Mouse (Mus musculus) MEL (cell line): ENCODE data around the gene Psmd3. TPM values are rescaled to one million over a fixed set of nuclear protein-coding genes. Genes with fewer than 3 reads are reported as not detected.

ENCODE experiments used
- DNase-seq: peaks from one replicate; pipeline ENCODE4 v3.0.0; 2011; ENCODE audit warnings: low read depth, low spot score
- H3K27ac ChIP-seq: 2 replicates; pipeline ENCODE4 v1.5.1; 2012; ENCODE audit warnings: low read depth, mild to moderate bottlenecking, control low read depth, low read length, moderate library complexity; ENCODE audit not compliant: control insufficient read depth
- H3K27me3 ChIP-seq, 2 experiments: fragments of 150-350 bp in 1 of 2; sonication (generic) in 1 of 2; 2 replicates each; pipeline ENCODE4 v1.6.1; 2012; ENCODE audit warnings: low read length in 2 of 2, mild to moderate bottlenecking in 2 of 2, improper control_type of control experiment in 1 of 2, moderate library complexity in 1 of 2; ENCODE audit not compliant: insufficient read depth in 2 of 2, control insufficient read depth in 1 of 2
- H3K36me3 ChIP-seq, 2 experiments: 2 replicates each; pipeline ENCODE4 v1.6.1; 2012 to 2014; ENCODE audit warnings: low read length in 2 of 2, improper control_type of control experiment in 1 of 2, inconsistent platforms in 1 of 2, mild to moderate bottlenecking in 1 of 2; ENCODE audit not compliant: insufficient read depth in 2 of 2, control insufficient read depth in 1 of 2
- H3K4me1 ChIP-seq, 2 experiments: fragments of 150-350 bp in 1 of 2; sonication (generic) in 1 of 2; 2 replicates each; pipeline ENCODE4 v1.6.1; 2012; ENCODE audit warnings: low read length in 2 of 2, improper control_type of control experiment in 1 of 2, mild to moderate bottlenecking in 1 of 2; ENCODE audit not compliant: insufficient read depth in 2 of 2, control insufficient read depth in 1 of 2
- H3K4me3 ChIP-seq, 2 experiments: fragments of 150-350 bp in 1 of 2; sonication (generic) in 1 of 2; 2 replicates each; pipeline ENCODE4 v1.5.1; 2012; ENCODE audit warnings: low read depth in 2 of 2, low read length in 2 of 2, mild to moderate bottlenecking in 2 of 2, moderate library complexity in 2 of 2, control low read depth in 1 of 2, improper control_type of control experiment in 1 of 2; ENCODE audit not compliant: control insufficient read depth in 1 of 2, insufficient read depth in 1 of 2
- H3K79me2 ChIP-seq: 2 replicates; pipeline ENCODE4 v1.6.1; 2012; ENCODE audit warnings: mild to moderate bottlenecking, low read length, moderate library complexity; ENCODE audit not compliant: control insufficient read depth, poor library complexity, insufficient read depth
- H3K9ac ChIP-seq: 2 replicates; pipeline ENCODE4 v1.6.1; 2012; ENCODE audit warnings: low read depth, mild to moderate bottlenecking, control low read depth, low read length, moderate library complexity; ENCODE audit not compliant: control insufficient read depth, poor library complexity, severe bottlenecking
- H3K9me3 ChIP-seq: fragments of 150-350 bp; sonication (generic); replicated peaks from 2 replicates; pipeline ENCODE4 v1.6.1; 2012; ENCODE audit warnings: mild to moderate bottlenecking, low read length, improper control_type of control experiment, moderate library complexity; ENCODE audit not compliant: insufficient read depth
- BHLHE40 ChIP-seq: IDR thresholded peaks from 2 replicates; pipeline ENCODE4 v1.6.1; 2012; ENCODE audit warnings: low read depth, mild to moderate bottlenecking, inconsistent platforms, low read length, improper control_type of control experiment, borderline replicate concordance
- CHD1 ChIP-seq: IDR thresholded peaks from 2 replicates; pipeline ENCODE4 v1.6.1; 2012; ENCODE audit warnings: low read depth, mild to moderate bottlenecking, inconsistent platforms, low read length, improper control_type of control experiment
- CTCF ChIP-seq, 3 experiments: IDR thresholded peaks in 2 of 3; conservative IDR thresholded peaks in 1 of 3; 2 replicates each; pipeline ENCODE4 v1.5.1; 2011 to 2012; ENCODE audit warnings: low read length in 3 of 3, low read depth in 2 of 3, mild to moderate bottlenecking in 2 of 3, improper control_type of control experiment in 1 of 3, inconsistent platforms in 1 of 3, mixed read lengths in 1 of 3, moderate library complexity in 1 of 3; ENCODE audit not compliant: control insufficient read depth in 1 of 3, insufficient read depth in 1 of 3, poor library complexity in 1 of 3, severe bottlenecking in 1 of 3
- ELF1 ChIP-seq: IDR thresholded peaks from 2 replicates; pipeline ENCODE4 v1.6.1; 2014; ENCODE audit warnings: low read depth, mild to moderate bottlenecking, inconsistent platforms, low read length, improper control_type of control experiment, moderate library complexity
- EP300 ChIP-seq, 2 experiments: IDR thresholded peaks; 2 replicates each; pipeline ENCODE4 v1.6.1; 2011; ENCODE audit warnings: improper control_type of control experiment in 2 of 2, low read length in 2 of 2, low read depth in 1 of 2, mild to moderate bottlenecking in 1 of 2
- ETS1 ChIP-seq: IDR thresholded peaks from 2 replicates; pipeline ENCODE4 v1.6.1; 2012; ENCODE audit warnings: low read depth, mild to moderate bottlenecking, inconsistent platforms, low read length, improper control_type of control experiment, moderate library complexity
- GABPA ChIP-seq: IDR thresholded peaks from 2 replicates; pipeline ENCODE4 v1.6.1; 2012; ENCODE audit warnings: low read depth, mild to moderate bottlenecking, inconsistent platforms, low read length, improper control_type of control experiment, moderate library complexity
- GATA1 ChIP-seq: IDR thresholded peaks from 2 replicates; pipeline ENCODE4 v1.6.1; 2011; ENCODE audit warnings: low read depth, low read length, improper control_type of control experiment
- HCFC1 ChIP-seq: IDR thresholded peaks from 2 replicates; pipeline ENCODE4 v1.6.1; 2012; ENCODE audit warnings: low read depth, mild to moderate bottlenecking, inconsistent platforms, low read length, improper control_type of control experiment, moderate library complexity
- MAFK ChIP-seq: IDR thresholded peaks from 2 replicates; pipeline ENCODE4 v1.6.1; 2011; ENCODE audit warnings: low read depth, mild to moderate bottlenecking, low read length, improper control_type of control experiment, borderline replicate concordance
- MAX ChIP-seq: IDR thresholded peaks from 2 replicates; pipeline ENCODE4 v1.6.1; 2011; ENCODE audit warnings: low read length, improper control_type of control experiment
- MXI1 ChIP-seq: IDR thresholded peaks from 2 replicates; pipeline ENCODE4 v1.6.1; 2011; ENCODE audit warnings: mild to moderate bottlenecking, low read depth, low read length, improper control_type of control experiment
- MYB ChIP-seq: IDR thresholded peaks from 2 replicates; pipeline ENCODE4 v1.6.1; 2011; ENCODE audit warnings: mild to moderate bottlenecking, low read depth, low read length, improper control_type of control experiment
- MYC ChIP-seq: IDR thresholded peaks from 2 replicates; pipeline ENCODE4 v1.6.1; 2011; ENCODE audit warnings: low read depth, mild to moderate bottlenecking, low read length, improper control_type of control experiment, moderate library complexity
- NELFE ChIP-seq: IDR thresholded peaks from 2 replicates; pipeline ENCODE4 v1.6.1; 2011; ENCODE audit warnings: low read depth, low read length, improper control_type of control experiment
- NRF1 ChIP-seq: IDR thresholded peaks from 2 replicates; pipeline ENCODE4 v1.6.1; 2014; ENCODE audit warnings: low read depth, mild to moderate bottlenecking, inconsistent platforms, low read length, improper control_type of control experiment, moderate library complexity; ENCODE audit not compliant: poor library complexity, insufficient read depth, severe bottlenecking
- POLR2A ChIP-seq, 2 experiments: IDR thresholded peaks; 2 replicates each; pipeline ENCODE4 v1.6.1; 2011 to 2012; ENCODE audit warnings: low read length in 2 of 2, mild to moderate bottlenecking in 2 of 2, control low read depth in 1 of 2, improper control_type of control experiment in 1 of 2, low read depth in 1 of 2, moderate library complexity in 1 of 2; ENCODE audit not compliant: control insufficient read depth in 1 of 2, insufficient read depth in 1 of 2, poor library complexity in 1 of 2
- RAD21 ChIP-seq: IDR thresholded peaks from 2 replicates; pipeline ENCODE4 v1.6.1; 2011; ENCODE audit warnings: mild to moderate bottlenecking, low read depth, low read length, improper control_type of control experiment
- RCOR1 ChIP-seq: IDR thresholded peaks from 2 replicates; pipeline ENCODE4 v1.6.1; 2012; ENCODE audit warnings: low read depth, mild to moderate bottlenecking, inconsistent platforms, low read length, improper control_type of control experiment
- SIN3A ChIP-seq: IDR thresholded peaks from 2 replicates; pipeline ENCODE4 v1.6.1; 2012; ENCODE audit warnings: low read length, improper control_type of control experiment, inconsistent platforms
- TAL1 ChIP-seq: IDR thresholded peaks from 2 replicates; pipeline ENCODE4 v1.6.1; 2012; ENCODE audit warnings: mild to moderate bottlenecking, inconsistent platforms, low read length, moderate library complexity, mixed read lengths
- TBP ChIP-seq: IDR thresholded peaks from 2 replicates; pipeline ENCODE4 v1.8.0; 2011; ENCODE audit warnings: low read depth, low read length, improper control_type of control experiment
- TCF12 ChIP-seq: IDR thresholded peaks from 2 replicates; pipeline ENCODE4 v1.6.1; 2014; ENCODE audit warnings: low read depth, mild to moderate bottlenecking, inconsistent platforms, low read length, improper control_type of control experiment, moderate library complexity
- USF1 ChIP-seq: IDR thresholded peaks from 2 replicates; pipeline ENCODE4 v1.6.1; 2014; ENCODE audit warnings: low read depth, mild to moderate bottlenecking, inconsistent platforms, low read length, improper control_type of control experiment, moderate library complexity
- USF2 ChIP-seq, 2 experiments: IDR thresholded peaks; 2 replicates each; pipeline ENCODE4 v1.6.1; 2011 to 2012; ENCODE audit warnings: improper control_type of control experiment in 2 of 2, low read length in 2 of 2, borderline replicate concordance in 1 of 2, inconsistent platforms in 1 of 2, low read depth in 1 of 2, mild to moderate bottlenecking in 1 of 2; ENCODE audit not compliant: insufficient read depth in 1 of 2
- ZC3H11A ChIP-seq: IDR thresholded peaks from 2 replicates; pipeline ENCODE4 v1.6.1; 2012; ENCODE audit warnings: low read depth, mild to moderate bottlenecking, inconsistent platforms, low read length, improper control_type of control experiment
- polyA plus RNA-seq, 2 experiments: library from polyadenylated mRNA; stranded (reverse) in 1 of 2; unstranded in 1 of 2; fragments of >175 nt in 1 of 2; fragments of >200 nt in 1 of 2; gene quantifications; 2 replicates each; pipeline versions ENCODE4 v1.2.1 to v1.2.4; 2012; ENCODE audit warnings: low replicate concordance in 2 of 2, low read depth in 1 of 2; ENCODE audit not compliant: insufficient read length in 2 of 2, insufficient read depth in 1 of 2, missing spikeins in 1 of 2
- total RNA-seq: library from RNA; depleted of rRNA; stranded (reverse); fragments of 300-350 nt; gene quantifications from 2 replicates; pipeline ENCODE4 v1.2.3, GENCODE M21; 2012

The Psmd3 gene
- total and polyA plus RNA-seq, 3 experiments: 214 to 417 (median 350) TPM

GRCm38 (mm10) chr11:98671857-98672256, 10.5 kb upstream of the Psmd3 start:
- H3K27ac ChIP-seq: peak overlapping the region; percentile 45
- peak; percentile 79 for DNase-seq

GRCm38 (mm10) chr11:98672482-98672881, 9.9 kb upstream of the Psmd3 start:
- H3K27ac ChIP-seq: peak overlapping the region; percentile 45
- H3K27me3 ChIP-seq: no peaks in the 10 kb centered on the region
- peak; percentile 64 for DNase-seq
- TF ChIP-seq POLR2A (IDR thresholded peaks at IDR 0.05; ENCODE audit: control insufficient read depth in 1 of 2, insufficient read depth in 1 of 2, low read depth in 1 of 2, low read length in 2 of 2, poor library complexity in 1 of 2): 0 out of 4 replicates have a peak, but pooled peaks of 1 of the 2 experiments have one; percentile 2
- TF ChIP-seq GATA1: peak; percentile 78
- no peak for TF ChIP-seq CHD1
- TF ChIP-seq BHLHE40: peak; percentile 34; the same call in 1 of the 2 replicates
- TF ChIP-seq SIN3A: no peak; the same call in 1 of the 2 replicates
- TF ChIP-seq MYB: peak; percentile 71
- no peak for TF ChIP-seq NRF1
- TF ChIP-seq USF2 (IDR thresholded peaks at IDR 0.05; ENCODE audit: borderline replicate concordance in 1 of 2, insufficient read depth in 1 of 2, low read depth in 1 of 2, low read length in 2 of 2): no peak
- TF ChIP-seq RAD21: no peak
- TF ChIP-seq EP300 (IDR thresholded peaks at IDR 0.05; ENCODE audit: low read depth in 1 of 2, low read length in 2 of 2): peak; percentile 76 to 84
- no peak for TF ChIP-seq MAFK
- TF ChIP-seq CTCF (IDR thresholded peaks at IDR 0.05 in 2 of 3, conservative IDR thresholded peaks at IDR 0.05 in 1 of 3; ENCODE audit: control insufficient read depth in 1 of 3, insufficient read depth in 1 of 3, low read depth in 2 of 3, low read length in 3 of 3, poor library complexity in 1 of 3, severe bottlenecking in 1 of 3): no peak
- TF ChIP-seq RCOR1: peak; percentile 86
- no peak for TF ChIP-seq GABPA
- TF ChIP-seq MAX: no peak
- peak; percentile 59; the same call in 1 of the 2 replicates for TF ChIP-seq TCF12
- peak; percentile 62 for TF ChIP-seq ETS1
- no peak for TF ChIP-seq HCFC1
- H3K79me2 ChIP-seq: no peaks in the 10 kb centered on the region
- H3K9ac ChIP-seq: peak overlapping the region; percentile 26
- peaks cover 22 to 45% of the 10 kb centered on the region in 2 experiments for H3K4me1 ChIP-seq
- no peaks in the 10 kb centered on the region for H3K9me3 ChIP-seq
- H3K36me3 ChIP-seq: peaks cover 0 to 23% of the 10 kb centered on the region in 2 experiments; a peak in 2 of 4 replicates
- H3K4me3 ChIP-seq: peak overlapping the region; percentile 41 to 42

More at GRCm38 (mm10) chr11:98671857-98672256, 10.5 kb upstream of the Psmd3 start:
- Histone ChIP-seq H3K36me3 (peaks cover 0 to 23% of the 10 kb centered on the region in 2 experiments; a peak in 2 of 4 replicates), H3K4me3 (peak overlapping the region in 1 of 2 experiments; percentile 41; a peak in 3 of 4 replicates), H3K9ac (peak overlapping the region; percentile 26)
- TF ChIP-seq EP300 (IDR thresholded peaks at IDR 0.05; ENCODE audit: low read depth in 1 of 2, low read length in 2 of 2) (peak; percentile 57 to 61), TBP (peak; percentile 65; the same call in 1 of the 2 replicates), GATA1 (0 out of 2 replicates have a peak, but pooled peaks have one; percentile 32), TCF12 (peak; percentile 72), TAL1 (0 out of 2 replicates have a peak, but pooled peaks have one; percentile 20), USF1 (no peak; the same call in 1 of the 2 replicates), ETS1 (peak; percentile 97), NELFE (no peak; the same call in 1 of the 2 replicates), RCOR1 (0 out of 2 replicates have a peak, but pooled peaks have one; percentile 18), ZC3H11A (no peak), CHD1 (0 out of 2 replicates have a peak, but pooled peaks have one; percentile 23), MYC (0 out of 2 replicates have a peak, but pooled peaks have one; percentile 14), ELF1 (no peak), SIN3A (0 out of 2 replicates have a peak, but pooled peaks have one; percentile 17), MXI1 (peak; percentile 75; the same call in 1 of the 2 replicates), HCFC1 (0 out of 2 replicates have a peak, but pooled peaks have one; percentile 7)
- TF ChIP-seq, all 39 proteins: peak for 12
- Histone ChIP-seq H3K27me3 (no peaks in the 10 kb centered on the region), H3K79me2 (no peaks in the 10 kb centered on the region), H3K4me1 (peaks cover 22 to 44% of the 10 kb centered on the region in 2 experiments), H3K9me3 (no peaks in the 10 kb centered on the region)
